Mouse (Mus musculus) frontal cortex, postnatal 10 days (tissue): ENCODE results near the gene Nr3c2.

Experiments
- DNase-seq, 2 experiments: peaks; one replicate each; pipeline ENCODE4 v3.0.0; 2022; ENCODE audit warnings: low spot score in 2 of 2, mixed read lengths in 1 of 2

Nr3c2 gene

GRCm38 (mm10) chr8:77170439-77170759 is 271.2 kb downstream of the Nr3c2 start:
- no peak for DNase-seq

GRCm38 (mm10) chr8:77173075-77173657 is 273.9 kb downstream of the Nr3c2 start:
- DNase-seq, result no peak

- DNase-seq, result no peak
Measured at GRCm38 (mm10) chr8:77173736-77174135, 274.5 kb downstream of the Nr3c2 start.

GRCm38 (mm10) chr8:77175471-77175870 is 276.2 kb downstream of the Nr3c2 start:
- DNase-seq, result no peak

- DNase-seq, result no peak
Measured at GRCm38 (mm10) chr8:77176343-77176742, 277.1 kb downstream of the Nr3c2 start.

GRCm38 (mm10) chr8:77185816-77186215 is 286.6 kb downstream of the Nr3c2 start:
- no peak for DNase-seq

GRCm38 (mm10) chr8:77186914-77187536 is 287.8 kb downstream of the Nr3c2 start:
- no peak for DNase-seq

- no peak for DNase-seq
Measured at GRCm38 (mm10) chr8:77187748-77188147, 288.5 kb downstream of the Nr3c2 start.

- DNase-seq, result no peak
Measured at GRCm38 (mm10) chr8:77188298-77188697, 289.1 kb downstream of the Nr3c2 start.

GRCm38 (mm10) chr8:77189318-77189717 is 290.1 kb downstream of the Nr3c2 start:
- no peak for DNase-seq

- DNase-seq, result no peak
Measured at GRCm38 (mm10) chr8:77190393-77190792, 291.2 kb downstream of the Nr3c2 start.

- no peak for DNase-seq
Measured at GRCm38 (mm10) chr8:77209297-77209696, 310.1 kb downstream of the Nr3c2 start.

- no peak for DNase-seq
Measured at GRCm38 (mm10) chr8:77213893-77214464, 314.7 kb downstream of the Nr3c2 start.

GRCm38 (mm10) chr8:77214665-77215064 is 315.4 kb downstream of the Nr3c2 start:
- no peak for DNase-seq

- DNase-seq, result no peak
Measured at GRCm38 (mm10) chr8:77215191-77215590, 315.9 kb downstream of the Nr3c2 start.

- no peak for DNase-seq
Measured at GRCm38 (mm10) chr8:77223123-77223522, 323.9 kb downstream of the Nr3c2 start.

- DNase-seq, result no peak
Measured at GRCm38 (mm10) chr8:77227742-77228141, 328.5 kb downstream of the Nr3c2 start.

- no peak for DNase-seq
Measured at GRCm38 (mm10) chr8:77228688-77229087, 329.4 kb downstream of the Nr3c2 start.

GRCm38 (mm10) chr8:77231211-77231610 is 332.0 kb downstream of the Nr3c2 start:
- DNase-seq, result no peak

- DNase-seq, result no peak
Measured at GRCm38 (mm10) chr8:77231834-77232233, 332.6 kb downstream of the Nr3c2 start.

GRCm38 (mm10) chr8:77232411-77232810 is 333.2 kb downstream of the Nr3c2 start:
- DNase-seq, result no peak

GRCm38 (mm10) chr8:77236701-77237100 is 337.5 kb downstream of the Nr3c2 start:
- DNase-seq, result no peak

- DNase-seq, result no peak
Measured at GRCm38 (mm10) chr8:77239462-77239861, 340.2 kb downstream of the Nr3c2 start.

GRCm38 (mm10) chr8:77241381-77241780 is 342.1 kb downstream of the Nr3c2 start:
- DNase-seq, result no peak
